Mouse (Mus musculus) CH12.LX (cell line): Measurements from ENCODE around the gene Zfyve27.

Source experiments
- BHLHE40 ChIP-seq: IDR thresholded peaks from 2 replicates; pipeline ENCODE4 v1.6.1; 2011; ENCODE audit warnings: mild to moderate bottlenecking, low read depth, low read length, improper control_type of control experiment
- CHD2 ChIP-seq: IDR thresholded peaks from 2 replicates; pipeline ENCODE4 v1.6.1; 2011; ENCODE audit warnings: low read length, improper control_type of control experiment
- EP300 ChIP-seq: IDR thresholded peaks from 2 replicates; pipeline ENCODE4 v1.6.1; 2011; ENCODE audit warnings: low read length, improper control_type of control experiment
- HCFC1 ChIP-seq: IDR thresholded peaks from 2 replicates; pipeline ENCODE4 v1.6.1; 2012; ENCODE audit warnings: low read depth, mild to moderate bottlenecking, inconsistent platforms, low read length, improper control_type of control experiment
- MAX ChIP-seq: IDR thresholded peaks from 2 replicates; pipeline ENCODE4 v1.6.1; 2011; ENCODE audit warnings: low read length, improper control_type of control experiment
- MAZ ChIP-seq: IDR thresholded peaks from 2 replicates; pipeline ENCODE4 v1.6.1; 2012; ENCODE audit warnings: low read depth, mild to moderate bottlenecking, inconsistent platforms, low read length, improper control_type of control experiment, moderate library complexity
- POLR2A ChIP-seq: IDR thresholded peaks from 2 replicates; pipeline ENCODE4 v1.6.1; 2011; ENCODE audit warnings: low read depth, mild to moderate bottlenecking, improper control_type of control experiment, low read length
- RCOR1 ChIP-seq: conservative IDR thresholded peaks from 2 replicates; pipeline ENCODE4 v1.6.1; 2012; ENCODE audit warnings: low read depth, mild to moderate bottlenecking, inconsistent platforms, low read length, improper control_type of control experiment
- SMC3 ChIP-seq: IDR thresholded peaks from 2 replicates; pipeline ENCODE4 v1.6.1; 2011; ENCODE audit warnings: low read depth, low read length, improper control_type of control experiment

DNA sequence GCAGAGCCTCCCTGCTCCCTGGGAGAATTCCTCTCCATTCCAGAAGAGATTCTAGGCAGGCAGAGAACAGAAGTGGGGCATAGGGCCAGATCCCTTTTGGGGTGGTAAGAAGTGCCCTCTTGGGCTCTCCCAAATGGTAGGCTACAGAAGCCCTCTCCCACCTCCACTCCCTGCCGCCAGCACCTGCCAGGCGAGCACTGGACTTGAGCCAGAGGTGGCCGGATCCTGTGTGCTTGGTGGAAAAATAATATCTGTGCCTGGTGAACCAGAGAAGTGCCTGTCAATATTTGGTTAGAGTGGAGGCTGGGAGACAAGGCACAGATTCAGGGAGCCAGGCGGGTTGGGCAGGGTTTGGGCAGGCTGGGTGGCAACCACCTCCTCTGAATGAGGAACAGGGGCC, 32.6 kb downstream of the Zfyve27 start:
- TF ChIP-seq CHD2 (no peak), HCFC1 (no peak), RCOR1 (no peak), SMC3 (no peak), POLR2A (no peak), BHLHE40 (no peak), MAX (no peak), MAZ (no peak), EP300 (no peak)
